Mouse (Mus musculus) hindbrain, embryonic 16.5 days (tissue): Measurements from ENCODE around the gene Dpp3. TPM values are rescaled to one million over a fixed set of nuclear protein-coding genes. Genes with fewer than 3 reads are reported as not detected.

Experiments used
- ATAC-seq: fragments of 200-750 bp; cut with Nextera tagmentation; 2 replicates; pipeline ENCODE4 v1.8.0; 2017; ENCODE audit warnings: moderate TSS enrichment, moderate library complexity
- H3K27ac ChIP-seq: fragments of 300-500 bp; sonication (generic); 2 replicates; pipeline ENCODE4 v1.5.1; 2014; ENCODE audit warnings: low read depth, mild to moderate bottlenecking, control low read depth, low read length, moderate library complexity
- H3K27me3 ChIP-seq: fragments of 300-500 bp; sonication (generic); replicated peaks from 2 replicates; pipeline ENCODE4 v1.6.1; 2014; ENCODE audit warnings: low read length; ENCODE audit not compliant: control insufficient read depth, insufficient read depth
- H3K36me3 ChIP-seq: fragments of 300-500 bp; sonication (generic); 2 replicates; pipeline ENCODE4 v1.6.1; 2014; ENCODE audit warnings: mild to moderate bottlenecking, low read length, moderate library complexity, mixed read lengths; ENCODE audit not compliant: control insufficient read depth, insufficient read depth
- H3K4me1 ChIP-seq: fragments of 300-500 bp; sonication (generic); 2 replicates; pipeline ENCODE4 v1.6.1; 2014; ENCODE audit warnings: low read depth, low read length; ENCODE audit not compliant: control insufficient read depth, insufficient read depth
- H3K4me2 ChIP-seq: fragments of 300-500 bp; sonication (generic); 2 replicates; pipeline ENCODE4 v1.6.1; 2014; ENCODE audit warnings: mild to moderate bottlenecking, low read length, control low read depth, moderate library complexity
- H3K4me3 ChIP-seq: fragments of 300-500 bp; sonication (generic); 2 replicates; pipeline ENCODE4 v1.5.1; 2014; ENCODE audit warnings: mild to moderate bottlenecking, low read length, control low read depth, moderate library complexity
- H3K9ac ChIP-seq: fragments of 300-500 bp; sonication (generic); 2 replicates; pipeline ENCODE4 v1.6.1; 2014; ENCODE audit warnings: low read depth, mild to moderate bottlenecking, control low read depth, low read length, moderate library complexity
- H3K9me3 ChIP-seq: fragments of 300-500 bp; sonication (generic); 2 replicates; pipeline ENCODE4 v1.6.1; 2014; ENCODE audit warnings: mild to moderate bottlenecking, low read length, moderate library complexity; ENCODE audit not compliant: control insufficient read depth
- WGBS: fragments of 180-500 bp; shearing (Covaris S2); extraction: QIAGEN DNeasy Blood & Tissue Kit; methylation state at CpG from one replicate; pipeline ENCODE4 v1.1.7; 2014; 5-methylcytosine and 5-hydroxymethylcytosine counted together
- polyA plus RNA-seq: library from polyadenylated mRNA; unstranded; fragments of >200 nt; fragmentation: Nextera tagmentation; extraction: Ambion mirVana; gene quantifications from 2 replicates; pipeline ENCODE4 v1.2.1, GENCODE M21; 2015

The Dpp3 gene
- polyA plus RNA-seq, 1 experiment from 2014 or later, result 102 TPM

DNA sequence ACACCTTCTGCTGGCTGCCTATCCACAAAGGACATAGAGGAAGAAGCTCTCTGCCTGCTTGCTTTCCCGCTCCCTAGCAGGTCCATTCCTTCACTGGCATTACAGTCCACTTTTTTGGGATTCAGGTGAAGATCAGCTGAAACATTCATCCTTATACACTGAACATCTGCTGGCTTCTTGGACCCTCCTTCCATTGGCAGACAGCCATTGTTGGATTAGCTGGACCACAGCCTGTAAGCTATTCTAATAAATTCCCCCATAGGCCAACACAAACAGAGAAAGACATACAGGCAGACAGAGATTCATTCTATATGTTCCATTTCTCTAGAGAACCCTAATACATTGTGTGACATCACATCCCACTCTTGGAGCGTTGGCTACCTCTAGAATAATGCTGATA, 8.8 kb upstream of the Dpp3 start:
- no peaks in the 10 kb centered on the region for H3K27me3 ChIP-seq
- H3K9ac ChIP-seq, result no peak overlapping the region
- no peak overlapping the region for H3K27ac ChIP-seq
- H3K9me3 ChIP-seq, result no peaks in the 10 kb centered on the region
- H3K4me1 ChIP-seq, result peaks cover 5% of the 10 kb centered on the region
- H3K4me2 ChIP-seq, result no peak overlapping the region
- no peak overlapping the region for H3K4me3 ChIP-seq
- WGBS, result 82% methylated on average over 2 of the region's 2 CpGs
- peaks cover 9% of the 10 kb centered on the region for H3K36me3 ChIP-seq
- no peak for ATAC-seq

DNA sequence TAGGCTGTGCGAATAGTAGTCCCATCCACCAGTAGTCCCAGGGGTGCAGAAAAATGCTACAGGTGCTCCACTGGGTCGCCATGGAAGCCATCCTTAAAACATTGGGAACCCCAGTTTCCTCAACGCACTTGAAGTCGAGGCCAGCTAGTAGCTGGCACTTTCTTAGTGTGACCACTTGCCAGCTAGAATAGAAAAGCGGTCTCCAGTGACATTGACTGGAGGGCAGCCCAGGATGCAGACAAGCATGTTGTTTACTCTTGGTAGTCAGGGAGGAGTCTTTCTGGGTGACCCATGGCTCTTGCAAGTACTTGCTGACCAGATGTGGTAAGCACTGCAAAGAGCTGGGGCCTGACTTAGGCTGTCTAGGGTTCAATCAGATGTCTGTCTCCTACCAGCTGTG, 694 bp upstream of the Dpp3 start:
- peak; percentile 16 for ATAC-seq
- WGBS, result 51% methylated on average over 5 of the region's 5 CpGs
- peak overlapping the region; percentile 79 for H3K27ac ChIP-seq
- peaks cover 22% of the 10 kb centered on the region for H3K4me1 ChIP-seq
- no peaks in the 10 kb centered on the region for H3K27me3 ChIP-seq
- H3K36me3 ChIP-seq, result peaks cover 7% of the 10 kb centered on the region
- peak overlapping the region; percentile 74 for H3K9ac ChIP-seq
- H3K9me3 ChIP-seq, result no peaks in the 10 kb centered on the region
- H3K4me2 ChIP-seq, result peak overlapping the region; percentile 59
- peak overlapping the region; percentile 75 for H3K4me3 ChIP-seq

DNA sequence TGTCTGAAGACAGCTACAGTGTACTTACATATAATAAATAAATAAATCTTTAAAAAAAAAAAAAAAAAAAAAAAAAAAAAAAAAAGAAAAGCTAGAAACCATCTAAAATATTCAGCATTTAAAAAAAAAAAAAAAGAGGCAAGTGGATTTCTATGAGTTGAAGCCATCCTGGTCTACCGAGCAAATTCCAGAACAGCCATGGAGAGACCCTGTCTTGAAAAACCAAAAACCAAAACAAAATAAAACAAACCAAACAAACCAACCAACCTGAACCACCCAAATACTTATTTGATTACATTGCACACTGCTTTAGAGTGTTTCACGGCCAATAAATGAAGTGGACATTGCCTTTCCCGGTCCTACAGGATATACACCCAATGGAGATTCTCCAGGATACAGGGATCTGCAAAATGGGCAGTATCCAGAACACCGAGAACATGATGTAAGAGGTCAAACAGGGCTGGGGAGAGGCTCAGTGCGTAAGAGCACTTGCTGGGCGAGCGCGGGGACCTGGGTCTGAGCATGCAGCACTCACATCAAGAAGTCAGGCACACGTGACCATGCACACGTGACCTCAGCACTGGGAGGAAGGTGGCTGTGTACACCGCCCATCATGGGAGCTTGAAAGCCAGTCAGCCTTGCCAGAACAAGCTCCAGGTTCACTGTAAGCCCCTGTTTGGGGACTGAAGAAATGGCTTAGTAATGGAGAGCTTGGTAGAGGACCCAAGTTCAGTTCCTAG, 2.8 kb downstream of the Dpp3 start:
- no peak overlapping the region for H3K4me2 ChIP-seq
- no peak overlapping the region for H3K4me3 ChIP-seq
- no peak for ATAC-seq
- no peak overlapping the region for H3K9ac ChIP-seq
- no peaks in the 10 kb centered on the region for H3K27me3 ChIP-seq
- peaks cover 30% of the 10 kb centered on the region for H3K36me3 ChIP-seq
- 96% methylated on average over 11 of the region's 11 CpGs for WGBS
- peaks cover 22% of the 10 kb centered on the region for H3K4me1 ChIP-seq
- no peaks in the 10 kb centered on the region for H3K9me3 ChIP-seq
- H3K27ac ChIP-seq, result no peak overlapping the region

DNA sequence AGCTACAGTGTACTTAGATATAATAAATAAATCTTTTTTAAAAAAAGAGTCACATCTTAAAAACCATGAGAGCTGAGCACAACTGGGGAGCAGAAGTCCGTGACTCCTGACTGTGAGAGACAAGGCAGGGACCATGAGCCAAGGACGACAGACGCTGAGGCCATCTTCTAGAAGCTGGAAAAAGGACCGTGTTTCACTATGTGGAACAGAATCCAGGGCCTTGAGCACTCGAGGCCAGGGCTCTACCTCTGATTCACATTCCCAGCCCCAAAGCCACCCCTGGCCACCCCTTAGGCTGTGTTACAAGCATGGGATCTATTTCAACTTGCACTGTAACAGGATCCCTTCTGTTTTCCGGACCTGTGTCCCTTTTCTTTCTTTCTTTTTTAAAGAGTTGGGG, 8.4 kb downstream of the Dpp3 start:
- WGBS, result 89% methylated on average over 6 of the region's 6 CpGs
- no peak overlapping the region for H3K9ac ChIP-seq
- H3K4me1 ChIP-seq, result no peaks in the 10 kb centered on the region
- peaks cover 69% of the 10 kb centered on the region for H3K36me3 ChIP-seq
- H3K27ac ChIP-seq, result no peak overlapping the region
- no peaks in the 10 kb centered on the region for H3K9me3 ChIP-seq
- no peak for ATAC-seq
- no peaks in the 10 kb centered on the region for H3K27me3 ChIP-seq
- H3K4me2 ChIP-seq, result no peak overlapping the region
- H3K4me3 ChIP-seq, result no peak overlapping the region

DNA sequence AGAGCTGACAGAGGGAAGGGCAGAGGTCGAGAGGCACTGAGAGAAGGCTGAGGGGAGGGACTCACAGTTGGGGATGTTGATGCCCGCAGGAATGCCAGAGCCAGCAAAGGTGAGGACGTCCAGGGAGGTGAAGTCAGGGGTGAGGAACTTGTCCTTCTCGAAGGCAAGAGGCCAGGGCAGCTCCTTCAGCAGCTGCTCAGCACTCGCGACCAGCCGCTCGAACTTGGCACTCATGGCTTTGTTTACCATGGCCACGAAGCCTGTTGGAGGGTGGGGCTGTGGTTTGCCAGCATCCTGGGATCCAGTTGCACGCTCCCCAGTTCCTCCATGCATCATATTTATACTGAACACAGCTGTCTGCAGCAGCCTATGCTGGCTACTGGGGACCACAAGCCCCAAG, 11.3 kb downstream of the Dpp3 start:
- no peak overlapping the region for H3K4me3 ChIP-seq
- H3K9me3 ChIP-seq, result no peaks in the 10 kb centered on the region
- ATAC-seq, result no peak
- no peak overlapping the region for H3K27ac ChIP-seq
- H3K27me3 ChIP-seq, result no peaks in the 10 kb centered on the region
- peaks cover 67% of the 10 kb centered on the region for H3K36me3 ChIP-seq
- 87% methylated on average over 9 of the region's 10 CpGs for WGBS
- H3K4me2 ChIP-seq, result no peak overlapping the region
- no peaks in the 10 kb centered on the region for H3K4me1 ChIP-seq
- H3K9ac ChIP-seq, result no peak overlapping the region

DNA sequence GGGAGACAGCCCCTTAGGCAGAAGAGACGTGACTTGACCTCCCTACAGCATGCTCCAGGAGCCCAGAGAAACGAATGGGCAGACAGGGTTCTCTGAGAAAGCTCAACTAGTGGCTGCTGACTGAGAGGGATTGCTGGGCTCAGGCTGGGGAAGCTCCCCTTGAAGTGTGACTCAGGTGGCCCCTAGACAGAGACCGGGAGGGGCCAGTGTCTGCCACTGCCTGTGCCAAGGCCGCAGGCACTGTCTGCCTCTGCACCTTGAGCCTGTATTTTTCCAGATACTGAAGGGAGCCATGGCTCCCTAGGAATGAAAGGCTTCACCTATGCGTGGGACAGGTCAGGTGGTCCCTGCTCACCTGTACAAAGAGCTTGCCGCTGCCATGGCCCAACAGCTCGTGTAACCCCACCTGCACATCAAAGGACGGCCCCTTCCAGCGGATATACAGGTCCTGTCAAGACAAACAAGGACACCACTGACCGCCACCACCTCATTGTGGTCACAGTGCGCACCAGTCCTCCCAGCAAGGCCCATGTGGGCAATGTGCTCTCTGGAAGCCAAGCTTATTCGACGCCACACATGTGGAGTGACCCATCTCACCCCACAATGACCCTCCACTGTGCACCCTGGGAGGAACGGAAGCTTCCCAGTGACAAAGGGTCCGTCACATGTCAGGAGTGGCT, 12.0 kb downstream of the Dpp3 start:
- Histone ChIP-seq H3K4me1 (no peaks in the 10 kb centered on the region), H3K9ac (no peak overlapping the region), H3K4me3 (no peak overlapping the region), H3K36me3 (peaks cover 66% of the 10 kb centered on the region), H3K27ac (no peak overlapping the region), H3K9me3 (no peaks in the 10 kb centered on the region), H3K4me2 (no peak overlapping the region), H3K27me3 (no peaks in the 10 kb centered on the region)
- ATAC-seq, result no peak
- WGBS, result 89% methylated on average over 15 of the region's 15 CpGs

DNA sequence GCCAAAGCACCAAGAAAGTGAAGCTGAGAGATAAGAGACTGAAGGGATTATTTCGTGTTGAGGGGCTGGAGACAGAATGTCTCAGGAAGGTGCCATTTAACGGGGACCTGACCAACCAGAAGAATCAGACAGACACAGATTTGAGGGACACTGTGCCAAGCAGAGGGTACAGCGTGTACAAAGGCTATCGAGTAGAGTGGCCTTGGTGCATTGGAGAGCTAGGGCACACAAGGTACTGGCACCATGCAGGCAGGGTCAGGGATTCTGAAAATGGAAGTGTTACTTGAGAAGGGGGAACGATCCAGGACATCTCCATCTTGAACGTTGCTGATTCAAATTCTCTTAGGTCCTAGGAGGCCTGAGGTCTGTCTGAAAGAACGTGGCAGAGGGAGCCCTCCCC, 18.7 kb downstream of the Dpp3 start:
- Histone ChIP-seq H3K27ac (no peak overlapping the region), H3K9me3 (no peaks in the 10 kb centered on the region), H3K4me3 (no peak overlapping the region), H3K4me1 (peaks cover 7% of the 10 kb centered on the region), H3K36me3 (peaks cover 43% of the 10 kb centered on the region), H3K9ac (no peak overlapping the region), H3K27me3 (no peaks in the 10 kb centered on the region), H3K4me2 (no peak overlapping the region)
- ATAC-seq, result no peak
- WGBS, result 93% methylated on average over 7 of the region's 7 CpGs

DNA sequence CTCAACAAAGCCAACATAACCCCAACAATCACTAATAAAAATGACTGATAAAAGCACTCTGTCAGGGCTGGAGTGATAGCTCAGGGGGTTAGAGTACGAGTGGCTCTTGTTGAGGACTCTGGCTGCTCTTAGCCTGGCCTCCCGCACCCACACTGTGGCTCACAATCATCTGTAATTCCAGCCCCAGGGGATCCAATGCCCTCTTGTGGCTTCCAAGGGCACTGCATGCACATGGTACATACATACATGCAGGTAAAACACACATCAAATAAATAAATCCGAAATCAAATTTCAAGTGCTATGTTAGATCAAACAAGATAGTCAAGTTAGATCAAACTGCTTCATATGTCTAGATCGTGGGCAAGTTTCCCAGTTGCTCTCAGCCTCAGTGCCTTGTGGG, 20.0 kb downstream of the Dpp3 start:
- H3K27ac ChIP-seq, result no peak overlapping the region
- H3K9ac ChIP-seq, result no peak overlapping the region
- no peak overlapping the region for H3K4me3 ChIP-seq
- ATAC-seq, result no peak
- peaks cover 7% of the 10 kb centered on the region for H3K4me1 ChIP-seq
- no peaks in the 10 kb centered on the region for H3K9me3 ChIP-seq
- no peaks in the 10 kb centered on the region for H3K27me3 ChIP-seq
- no peak overlapping the region for H3K4me2 ChIP-seq
- peaks cover 39% of the 10 kb centered on the region for H3K36me3 ChIP-seq
- 77% methylated on average over 4 of the region's 4 CpGs for WGBS

DNA sequence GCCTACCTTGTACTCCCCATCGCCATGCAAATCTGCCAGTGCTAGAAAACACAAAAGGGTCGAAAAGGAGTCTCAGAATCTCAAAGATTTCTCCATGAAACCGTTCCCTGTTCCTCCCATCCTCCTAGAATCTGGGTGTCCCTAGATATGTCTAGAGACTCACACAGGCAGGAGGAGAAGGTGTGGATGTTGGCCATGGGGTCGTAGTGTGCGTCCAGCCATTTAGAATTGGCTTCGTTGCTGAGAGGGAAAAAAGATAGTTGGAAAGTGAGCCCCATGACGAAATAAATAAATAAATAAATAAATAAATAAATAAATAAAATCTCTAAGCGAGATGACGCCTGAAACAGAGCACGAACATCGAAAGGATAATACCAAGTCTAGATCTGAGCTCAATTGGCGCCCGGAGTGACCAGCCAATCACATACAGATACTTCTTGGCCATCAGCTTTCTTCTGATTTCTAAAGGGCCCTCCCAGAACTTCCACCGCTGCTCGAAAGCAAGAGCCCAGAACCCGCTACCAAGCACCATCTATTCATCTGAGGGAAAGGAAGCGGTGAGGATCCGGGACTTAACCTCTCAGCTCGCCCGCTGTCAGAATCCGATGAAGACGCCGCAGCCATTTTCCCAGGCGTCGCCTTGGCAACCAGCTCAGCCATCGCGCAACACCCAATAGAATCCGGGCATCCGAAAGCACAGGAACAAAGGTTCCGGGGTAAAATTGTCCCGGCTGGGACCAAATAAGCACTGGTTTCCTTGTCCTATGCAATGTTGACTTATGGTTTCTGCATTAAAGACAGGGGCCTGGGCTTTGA, 21.9 kb downstream of the Dpp3 start, which contains the start of gene Bbs1:
Gene Bbs1 (minus strand): TSS at position 650 of the 816 bp plus-strand sequence.
- Histone ChIP-seq H3K9ac (peak within 1 kb of the TSS; percentile 70), H3K27me3 (no peaks in the 10 kb centered on the region), H3K4me3 (peak within 1 kb of the TSS; percentile 63), H3K9me3 (no peaks in the 10 kb centered on the region), H3K36me3 (peaks cover 33% of the 10 kb centered on the region), H3K4me2 (peak within 1 kb of the TSS; percentile 87), H3K4me1 (peaks cover 7% of the 10 kb centered on the region), H3K27ac (peak within 1 kb of the TSS; percentile 75)
- WGBS, result 7% methylated on average over 31 of the region's 31 CpGs
- peak; percentile 85 for ATAC-seq
